Mouse (Mus musculus) olfactory bulb, adult 2 months (tissue): ENCODE results near the gene Olfr97.

Experiments used
- CTCF ChIP-seq: fragments of 200-500 bp; IDR thresholded peaks from 2 replicates; pipeline ENCODE4 v1.5.1; 2012; ENCODE audit warnings: low read depth, mild to moderate bottlenecking, low read length, moderate library complexity; ENCODE audit not compliant: insufficient read depth
- POLR2A ChIP-seq: fragments of 200-500 bp; IDR thresholded peaks from 2 replicates; pipeline ENCODE4 v1.6.1; 2012; ENCODE audit warnings: mild to moderate bottlenecking, low read depth, low read length, moderate library complexity; ENCODE audit not compliant: insufficient read depth

GRCm38 (mm10) chr17:37249460-37249859, 12.3 kb upstream of the Olfr97 start:
- TF ChIP-seq CTCF (no peak), POLR2A (no peak)
